Mouse (Mus musculus) bone marrow macrophage, adult 2 months (primary cell): ENCODE data around the gene 4930402F06Rik.

Experiments
- CTCF ChIP-seq: IDR thresholded peaks from 2 replicates; pipeline ENCODE4 v1.5.1; 2012; ENCODE audit warnings: low read depth, mild to moderate bottlenecking, low read length, moderate library complexity
- POLR2A ChIP-seq: IDR thresholded peaks from 2 replicates; pipeline ENCODE4 v1.6.1; 2012; ENCODE audit warnings: mild to moderate bottlenecking, low read depth, low read length, borderline replicate concordance

DNA sequence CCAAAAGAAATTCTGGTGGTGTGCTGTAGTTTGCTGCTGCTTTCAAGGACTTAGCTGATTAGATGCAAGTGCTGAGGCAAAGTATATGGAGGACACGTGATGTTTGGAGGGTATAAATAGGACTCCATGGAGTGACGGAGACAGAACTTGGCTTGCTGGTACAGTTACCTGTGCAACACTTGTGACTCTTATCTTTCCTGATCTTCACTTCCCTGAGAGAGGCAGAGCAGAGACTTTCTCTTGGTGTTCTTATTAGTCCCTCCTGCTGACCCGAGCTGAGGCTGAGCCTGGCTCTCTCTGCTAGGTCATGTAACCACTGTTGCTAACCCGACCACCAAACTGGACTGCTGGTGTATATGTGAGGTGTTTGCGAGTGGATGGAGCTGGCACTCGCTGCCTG, 12.5 kb upstream of the 4930402F06Rik start:
- TF ChIP-seq CTCF (no peak), POLR2A (no peak)
